Mouse (Mus musculus) stomach, embryonic 15.5 days (tissue): ENCODE data around the gene Fam117a. TPM values are rescaled to one million over a fixed set of nuclear protein-coding genes. Genes with fewer than 3 reads are reported as not detected.

Experiments
- ATAC-seq: fragments of 200-750 bp; cut with Nextera tagmentation; 2 replicates; pipeline ENCODE4 v1.8.0; 2017; ENCODE audit warnings: low read depth, moderate number of reproducible peaks, moderate TSS enrichment; ENCODE audit not compliant: insufficient read depth, low FRiP score
- H3K27ac ChIP-seq: fragments of 300-500 bp; sonication (generic); 2 replicates; pipeline ENCODE4 v1.5.1; 2015; ENCODE audit warnings: mild to moderate bottlenecking, inconsistent platforms
- H3K27me3 ChIP-seq: fragments of 300-500 bp; sonication (generic); replicated peaks from 2 replicates; pipeline ENCODE4 v1.6.1; 2015; ENCODE audit warnings: inconsistent platforms
- H3K36me3 ChIP-seq: fragments of 300-500 bp; sonication (generic); 2 replicates; pipeline ENCODE4 v1.6.1; 2015; ENCODE audit warnings: inconsistent platforms
- H3K4me1 ChIP-seq: fragments of 300-500 bp; sonication (generic); 2 replicates; pipeline ENCODE4 v1.6.1; 2015; ENCODE audit warnings: inconsistent platforms
- H3K4me2 ChIP-seq: fragments of 300-500 bp; sonication (generic); 2 replicates; pipeline ENCODE4 v1.6.1; 2015; ENCODE audit warnings: mild to moderate bottlenecking, inconsistent platforms
- H3K4me3 ChIP-seq: fragments of 300-500 bp; sonication (generic); replicated peaks from 2 replicates; pipeline ENCODE4 v1.5.1; 2015; ENCODE audit warnings: inconsistent platforms
- H3K9ac ChIP-seq: fragments of 300-500 bp; sonication (generic); 2 replicates; pipeline ENCODE4 v1.6.1; 2015; ENCODE audit warnings: inconsistent platforms
- H3K9me3 ChIP-seq: fragments of 300-500 bp; sonication (generic); 2 replicates; pipeline ENCODE4 v1.6.1; 2016; ENCODE audit warnings: inconsistent platforms
- WGBS: fragments of 180-500 bp; shearing (Covaris S2); methylation state at CpG from one replicate; pipeline ENCODE4 v1.1.7; 2015; 5-methylcytosine and 5-hydroxymethylcytosine counted together
- polyA plus RNA-seq: library from polyadenylated mRNA; unstranded; fragments of >200 nt; fragmentation: Nextera tagmentation; extraction: Ambion mirVana; gene quantifications from 2 replicates; pipeline ENCODE4 v1.2.1, GENCODE M21; 2015

Fam117a gene
- polyA plus RNA-seq, 1 experiment from 2014 or later: 17.5 TPM

- WGBS: under 1% methylated on average over 42 of the region's 42 CpGs
- Histone ChIP-seq H3K36me3 (peaks cover 28% of the 10 kb centered on the region), H3K9ac (peak within 1 kb of the TSS; percentile 88), H3K27me3 (no peaks in the 10 kb centered on the region), H3K9me3 (no peaks in the 10 kb centered on the region), H3K27ac (peak within 1 kb of the TSS; percentile 80), H3K4me2 (peak within 1 kb of the TSS; percentile 53), H3K4me3 (peak within 1 kb of the TSS; percentile 87), H3K4me1 (0 out of 2 replicates have a peak, but pooled peaks cover 5% of the 10 kb centered on the region)
- peak; percentile 92 for ATAC-seq
Observed at GRCm38 (mm10) chr11:95384319-95384972, 47.6 kb downstream of the Fam117a start, which contains the start of gene Slc35b1. Slc35b1 (plus strand) TSS chr11:95384692.

DNA sequence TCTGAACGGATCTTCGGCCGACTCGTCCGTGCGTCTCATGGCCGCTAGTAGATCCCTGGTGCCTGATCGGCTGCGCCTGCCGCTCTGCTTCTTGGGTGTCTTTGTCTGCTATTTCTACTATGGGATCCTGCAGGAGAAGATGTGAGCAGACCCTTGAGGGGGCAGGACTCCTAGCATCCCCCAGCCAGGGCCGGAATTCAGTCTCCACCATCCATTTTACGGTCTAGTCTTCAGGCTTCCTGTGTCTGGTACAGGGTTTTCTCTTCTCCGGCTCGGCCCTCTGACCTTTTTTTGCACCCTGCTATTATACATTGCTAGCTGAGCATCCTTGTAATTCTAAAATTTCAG lies 48.1 kb downstream of the Fam117a start:
- no peaks in the 10 kb centered on the region for H3K27me3 ChIP-seq
- H3K4me2 ChIP-seq: peak overlapping the region; percentile 53
- H3K9me3 ChIP-seq: no peaks in the 10 kb centered on the region
- no peak for ATAC-seq
- H3K4me1 ChIP-seq: 0 out of 2 replicates have a peak, but pooled peaks cover 5% of the 10 kb centered on the region
- peak overlapping the region; percentile 87 for H3K4me3 ChIP-seq
- peak overlapping the region; percentile 88 for H3K9ac ChIP-seq
- under 1% methylated on average over 14 of the region's 14 CpGs for WGBS
- H3K36me3 ChIP-seq: peaks cover 33% of the 10 kb centered on the region
- H3K27ac ChIP-seq: peak overlapping the region; percentile 80

- peaks cover 33% of the 10 kb centered on the region for H3K36me3 ChIP-seq
- 81% methylated on average over 7 of the region's 7 CpGs for WGBS
- H3K4me1 ChIP-seq: 0 out of 2 replicates have a peak, but pooled peaks cover 5% of the 10 kb centered on the region
- no peak overlapping the region for H3K4me2 ChIP-seq
- H3K9me3 ChIP-seq: no peaks in the 10 kb centered on the region
- no peak overlapping the region for H3K27ac ChIP-seq
- no peak overlapping the region for H3K4me3 ChIP-seq
- no peaks in the 10 kb centered on the region for H3K27me3 ChIP-seq
- ATAC-seq: no peak
- H3K9ac ChIP-seq: no peak overlapping the region
Observed at GRCm38 (mm10) chr11:95387354-95387753, 50.5 kb downstream of the Fam117a start.

- H3K9me3 ChIP-seq: no peaks in the 10 kb centered on the region
- WGBS: 74% methylated on average over 3 of the region's 3 CpGs
- H3K4me3 ChIP-seq: no peak overlapping the region
- no peak overlapping the region for H3K9ac ChIP-seq
- peaks cover 33% of the 10 kb centered on the region for H3K36me3 ChIP-seq
- 0 out of 2 replicates have a peak, but pooled peaks cover 5% of the 10 kb centered on the region for H3K4me1 ChIP-seq
- H3K4me2 ChIP-seq: no peak overlapping the region
- H3K27me3 ChIP-seq: no peaks in the 10 kb centered on the region
- no peak overlapping the region for H3K27ac ChIP-seq
- no peak for ATAC-seq
Observed at GRCm38 (mm10) chr11:95389006-95389405, 52.2 kb downstream of the Fam117a start.

DNA sequence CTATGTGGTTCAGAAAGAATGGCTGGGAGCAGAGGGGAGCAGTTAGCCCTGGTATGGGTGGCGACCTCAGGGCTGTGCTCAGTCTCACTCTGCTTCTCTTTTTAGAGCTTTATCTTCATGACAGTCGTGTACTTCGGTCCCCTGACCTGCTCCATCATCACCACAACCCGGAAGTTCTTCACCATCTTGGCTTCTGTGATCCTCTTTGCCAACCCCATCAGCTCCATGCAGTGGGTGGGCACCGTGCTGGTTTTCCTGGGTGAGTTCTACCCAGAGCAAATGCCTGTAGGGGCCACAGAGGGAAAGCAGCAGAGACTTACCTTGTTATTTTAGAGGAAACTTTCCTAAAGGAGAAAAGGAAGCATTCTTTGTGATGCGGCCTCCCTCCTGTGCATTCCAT lies 53.6 kb downstream of the Fam117a start:
- Histone ChIP-seq H3K36me3 (peaks cover 33% of the 10 kb centered on the region), H3K4me2 (no peak overlapping the region), H3K9ac (no peak overlapping the region), H3K9me3 (no peaks in the 10 kb centered on the region), H3K4me1 (0 out of 2 replicates have a peak, but pooled peaks cover 5% of the 10 kb centered on the region), H3K4me3 (no peak overlapping the region), H3K27me3 (no peaks in the 10 kb centered on the region), H3K27ac (no peak overlapping the region)
- ATAC-seq: no peak
- WGBS: 85% methylated on average over 6 of the region's 6 CpGs

- no peak overlapping the region for H3K4me3 ChIP-seq
- H3K4me2 ChIP-seq: no peak overlapping the region
- WGBS: 80% methylated on average over 4 of the region's 4 CpGs
Observed at GRCm38 (mm10) chr11:95391201-95391600, 54.4 kb downstream of the Fam117a start.

GRCm38 (mm10) chr11:95391743-95392142 lies 54.9 kb downstream of the Fam117a start:
- Histone ChIP-seq H3K4me1 (no peaks in the 10 kb centered on the region), H3K9me3 (no peaks in the 10 kb centered on the region), H3K4me2 (no peak overlapping the region), H3K27ac (peak overlapping the region; percentile 40; the same call in 1 of the 2 replicates), H3K4me3 (no peak overlapping the region), H3K27me3 (no peaks in the 10 kb centered on the region), H3K9ac (no peak overlapping the region), H3K36me3 (peaks cover 33% of the 10 kb centered on the region)
- WGBS: 66% methylated on average over 5 of the region's 5 CpGs
- ATAC-seq: no peak

More at GRCm38 (mm10) chr11:95391201-95391600, 54.4 kb downstream of the Fam117a start:
- Histone ChIP-seq H3K9me3 (no peaks in the 10 kb centered on the region), H3K9ac (no peak overlapping the region), H3K27me3 (no peaks in the 10 kb centered on the region), H3K27ac (no peak overlapping the region), H3K4me1 (no peaks in the 10 kb centered on the region), H3K36me3 (peaks cover 33% of the 10 kb centered on the region)
- ATAC-seq: no peak

GRCm38 (mm10) chr11:95392223-95392667 lies 55.4 kb downstream of the Fam117a start:
- 51% methylated on average over 7 of the region's 7 CpGs for WGBS
- H3K36me3 ChIP-seq: peaks cover 28% of the 10 kb centered on the region
- H3K9me3 ChIP-seq: no peaks in the 10 kb centered on the region
- H3K4me1 ChIP-seq: no peaks in the 10 kb centered on the region
- H3K27me3 ChIP-seq: no peaks in the 10 kb centered on the region
- no peak overlapping the region for H3K4me3 ChIP-seq
- no peak overlapping the region for H3K4me2 ChIP-seq
- H3K27ac ChIP-seq: peak overlapping the region; percentile 51; the same call in 1 of the 2 replicates
- ATAC-seq: no peak
- no peak overlapping the region for H3K9ac ChIP-seq

- ATAC-seq: no peak
- Histone ChIP-seq H3K27me3 (no peaks in the 10 kb centered on the region), H3K9ac (no peak overlapping the region), H3K4me3 (no peak overlapping the region), H3K27ac (peak overlapping the region; percentile 51), H3K36me3 (peaks cover 22% of the 10 kb centered on the region), H3K4me1 (no peaks in the 10 kb centered on the region), H3K9me3 (no peaks in the 10 kb centered on the region), H3K4me2 (no peak overlapping the region)
- 71% methylated on average over 11 of the region's 11 CpGs for WGBS
Observed at GRCm38 (mm10) chr11:95392708-95393499, 56.1 kb downstream of the Fam117a start.

DNA sequence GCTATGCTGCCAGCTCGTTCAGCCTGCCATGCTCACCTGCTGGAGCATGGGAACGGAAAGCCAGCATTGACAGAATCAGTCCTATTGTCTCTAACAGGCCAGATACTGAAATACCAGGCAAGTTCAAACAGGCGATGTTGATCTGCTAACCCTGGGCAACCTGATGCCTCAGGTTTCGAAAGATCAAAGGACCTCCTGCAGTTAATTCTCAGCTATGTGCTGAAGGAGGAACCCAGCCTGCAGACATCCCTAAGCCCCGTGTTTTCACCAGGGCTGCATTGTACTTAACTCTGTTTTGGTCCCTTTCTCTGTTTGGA lies 56.6 kb downstream of the Fam117a start:
- H3K27ac ChIP-seq: peak overlapping the region; percentile 51
- H3K4me2 ChIP-seq: no peak overlapping the region
- H3K36me3 ChIP-seq: peaks cover 20% of the 10 kb centered on the region
- no peaks in the 10 kb centered on the region for H3K9me3 ChIP-seq
- no peak overlapping the region for H3K4me3 ChIP-seq
- no peak overlapping the region for H3K9ac ChIP-seq
- 36% methylated on average over 5 of the region's 5 CpGs for WGBS
- no peak for ATAC-seq
- H3K27me3 ChIP-seq: no peaks in the 10 kb centered on the region
- no peaks in the 10 kb centered on the region for H3K4me1 ChIP-seq

DNA sequence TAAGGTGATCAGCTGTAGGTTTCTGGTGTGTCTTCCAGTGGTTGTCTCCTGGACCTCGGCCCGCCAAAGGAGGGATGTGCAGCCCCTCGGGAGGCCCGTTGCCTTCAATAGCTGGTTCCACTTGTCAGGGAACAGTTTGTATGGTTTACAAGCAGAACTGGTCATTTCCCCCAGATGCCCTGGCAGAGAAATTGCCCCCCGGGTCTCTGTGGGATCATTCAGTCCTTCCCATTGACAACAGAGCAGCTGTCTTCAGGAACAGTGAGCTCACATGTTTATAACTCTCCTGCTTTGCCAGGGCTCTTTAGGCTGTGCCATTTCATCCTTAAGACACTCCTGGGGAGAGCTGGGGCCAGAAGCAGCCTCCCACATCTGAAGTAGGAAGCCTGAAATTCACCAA lies 57.3 kb downstream of the Fam117a start:
- H3K9me3 ChIP-seq: no peaks in the 10 kb centered on the region
- no peak overlapping the region for H3K9ac ChIP-seq
- peaks cover 16% of the 10 kb centered on the region for H3K36me3 ChIP-seq
- H3K27ac ChIP-seq: peak overlapping the region; percentile 28; the same call in 1 of the 2 replicates
- H3K4me3 ChIP-seq: no peak overlapping the region
- no peaks in the 10 kb centered on the region for H3K27me3 ChIP-seq
- ATAC-seq: no peak
- no peaks in the 10 kb centered on the region for H3K4me1 ChIP-seq
- WGBS: 43% methylated on average over 5 of the region's 5 CpGs
- no peak overlapping the region for H3K4me2 ChIP-seq

- no peaks in the 10 kb centered on the region for H3K9me3 ChIP-seq
- no peak overlapping the region for H3K4me2 ChIP-seq
- WGBS: 62% methylated on average over 1 of the region's 1 CpGs
- H3K4me1 ChIP-seq: no peaks in the 10 kb centered on the region
- no peak overlapping the region for H3K9ac ChIP-seq
- no peak overlapping the region for H3K4me3 ChIP-seq
- H3K27me3 ChIP-seq: no peaks in the 10 kb centered on the region
- ATAC-seq: no peak
- no peak overlapping the region for H3K27ac ChIP-seq
- H3K36me3 ChIP-seq: no peaks in the 10 kb centered on the region
Observed at GRCm38 (mm10) chr11:95396548-95396947, 59.7 kb downstream of the Fam117a start.
